Mouse (Mus musculus) limb, embryonic 11.5 days (tissue): ENCODE measurements around the gene Psmd14. TPM values are rescaled to one million over a fixed set of nuclear protein-coding genes. Genes with fewer than 3 reads are reported as not detected.

Experiments
- ATAC-seq: fragments of 200-750 bp; cut with Nextera tagmentation; 2 replicates; pipeline ENCODE4 v1.8.0; 2017; ENCODE audit warnings: low read depth; ENCODE audit not compliant: insufficient number of reproducible peaks, low FRiP score, low TSS enrichment
- DNase-seq: peaks from one replicate; pipeline ENCODE4 v3.0.0-alpha.2; 2015; ENCODE audit warnings: low spot score
- H3K27ac ChIP-seq: fragments of 300-500 bp; sonication (generic); replicated peaks from 2 replicates; pipeline ENCODE4 v1.5.1; 2014; ENCODE audit warnings: low read depth, mild to moderate bottlenecking, low read length
- H3K27me3 ChIP-seq: fragments of 300-500 bp; sonication (generic); 2 replicates; pipeline ENCODE4 v1.6.1; 2014; ENCODE audit warnings: mild to moderate bottlenecking, low read length, mixed read lengths; ENCODE audit not compliant: control insufficient read depth, insufficient read depth
- H3K36me3 ChIP-seq: fragments of 300-500 bp; sonication (generic); 2 replicates; pipeline ENCODE4 v1.6.1; 2014; ENCODE audit warnings: mild to moderate bottlenecking, low read length, moderate library complexity, mixed read lengths; ENCODE audit not compliant: control insufficient read depth, insufficient read depth
- H3K4me1 ChIP-seq: fragments of 300-500 bp; sonication (generic); 2 replicates; pipeline ENCODE4 v1.6.1; 2014; ENCODE audit warnings: low read length, mixed read lengths; ENCODE audit not compliant: control insufficient read depth, insufficient read depth
- H3K4me2 ChIP-seq: fragments of 300-500 bp; sonication (generic); 2 replicates; pipeline ENCODE4 v1.6.1; 2014; ENCODE audit warnings: low read depth, mild to moderate bottlenecking, moderate library complexity; ENCODE audit not compliant: severe bottlenecking
- H3K4me3 ChIP-seq: fragments of 300-500 bp; sonication (generic); 2 replicates; pipeline ENCODE4 v1.5.1; 2014; ENCODE audit warnings: low read depth, low read length
- H3K9ac ChIP-seq: fragments of 300-500 bp; sonication (generic); 2 replicates; pipeline ENCODE4 v1.6.1; 2014; ENCODE audit warnings: mild to moderate bottlenecking, low read length
- H3K9me3 ChIP-seq: fragments of 300-500 bp; sonication (generic); 2 replicates; pipeline ENCODE4 v1.6.1; 2016; ENCODE audit warnings: low read length; ENCODE audit not compliant: control insufficient read depth
- WGBS: fragments of 180-500 bp; shearing (Covaris S2); extraction: QIAGEN DNeasy Blood & Tissue Kit; methylation state at CpG from one replicate; pipeline ENCODE4 v1.1.7; 2014; 5-methylcytosine and 5-hydroxymethylcytosine counted together
- polyA plus RNA-seq: library from polyadenylated mRNA; unstranded; fragments of >200 nt; fragmentation: Nextera tagmentation; extraction: Ambion mirVana; gene quantifications from 2 replicates; pipeline ENCODE4 v1.2.1, GENCODE M21; 2014

Gene Psmd14
- polyA plus RNA-seq, 1 experiment from 2014 or later = 232 TPM

DNA sequence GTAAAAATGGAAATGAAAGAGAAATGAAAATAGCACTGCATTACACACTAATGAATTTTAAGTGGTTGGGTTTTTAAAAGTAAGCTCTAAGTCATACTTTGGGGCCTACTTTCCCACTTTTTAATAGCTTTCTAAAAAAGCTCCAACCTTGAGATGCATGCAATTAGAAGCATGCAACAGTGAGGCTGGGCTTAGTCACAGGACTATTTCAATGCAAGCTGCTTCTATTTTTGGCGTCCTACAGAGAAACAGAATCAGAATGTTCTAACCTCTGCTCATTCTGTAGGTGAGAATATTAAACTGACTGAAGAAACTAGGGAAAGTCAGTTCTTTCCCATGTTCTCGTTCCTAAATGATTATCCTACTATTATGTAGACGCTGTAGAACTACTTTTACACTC lies 22.4 kb upstream of the Psmd14 start:
- ATAC-seq (no peak), DNase-seq (no peak)
- no peaks in the 10 kb centered on the region for H3K4me1 ChIP-seq
- H3K9me3 ChIP-seq = no peaks in the 10 kb centered on the region
- no peak overlapping the region for H3K27ac ChIP-seq
- H3K4me2 ChIP-seq = no peak overlapping the region
- H3K27me3 ChIP-seq = no peaks in the 10 kb centered on the region
- no peaks in the 10 kb centered on the region for H3K36me3 ChIP-seq
- no peak overlapping the region for H3K9ac ChIP-seq
- WGBS = 84% methylated on average over 3 of the region's 3 CpGs
- no peak overlapping the region for H3K4me3 ChIP-seq

- no peak for DNase-seq
- WGBS = 90% methylated on average over 3 of the region's 3 CpGs
- no peak for ATAC-seq
- H3K36me3 ChIP-seq = no peaks in the 10 kb centered on the region
- no peak overlapping the region for H3K4me3 ChIP-seq
- no peak overlapping the region for H3K27ac ChIP-seq
- no peak overlapping the region for H3K4me2 ChIP-seq
- H3K27me3 ChIP-seq = no peaks in the 10 kb centered on the region
- H3K9me3 ChIP-seq = no peaks in the 10 kb centered on the region
- peaks cover 4% of the 10 kb centered on the region; the same call in 1 of the 2 replicates for H3K4me1 ChIP-seq
- H3K9ac ChIP-seq = no peak overlapping the region
Measured at GRCm38 (mm10) chr2:61709570-61709969, 1.9 kb upstream of the Psmd14 start.

- Histone ChIP-seq H3K4me2 (peak overlapping the region; percentile 66), H3K27ac (no peak overlapping the region), H3K4me3 (peak overlapping the region; percentile 80), H3K4me1 (peaks cover 4% of the 10 kb centered on the region; the same call in 1 of the 2 replicates), H3K9ac (no peak overlapping the region), H3K27me3 (no peaks in the 10 kb centered on the region), H3K36me3 (no peaks in the 10 kb centered on the region), H3K9me3 (no peaks in the 10 kb centered on the region)
- DNase-seq (no peak), ATAC-seq (no peak)
- 56% methylated on average over 3 of the region's 3 CpGs for WGBS
Measured at GRCm38 (mm10) chr2:61712526-61712925, 1.0 kb downstream of the Psmd14 start.

- Histone ChIP-seq H3K9me3 (no peaks in the 10 kb centered on the region), H3K4me1 (no peaks in the 10 kb centered on the region), H3K27ac (no peak overlapping the region), H3K4me2 (no peak overlapping the region), H3K9ac (no peak overlapping the region), H3K4me3 (no peak overlapping the region), H3K27me3 (no peaks in the 10 kb centered on the region), H3K36me3 (no peaks in the 10 kb centered on the region)
- DNase-seq (no peak), ATAC-seq (no peak)
- whole genome bisulfite sequencing = 71% methylated on average over 4 of the region's 4 CpGs
Measured at GRCm38 (mm10) chr2:61722401-61722982, 11.0 kb downstream of the Psmd14 start.

DNA sequence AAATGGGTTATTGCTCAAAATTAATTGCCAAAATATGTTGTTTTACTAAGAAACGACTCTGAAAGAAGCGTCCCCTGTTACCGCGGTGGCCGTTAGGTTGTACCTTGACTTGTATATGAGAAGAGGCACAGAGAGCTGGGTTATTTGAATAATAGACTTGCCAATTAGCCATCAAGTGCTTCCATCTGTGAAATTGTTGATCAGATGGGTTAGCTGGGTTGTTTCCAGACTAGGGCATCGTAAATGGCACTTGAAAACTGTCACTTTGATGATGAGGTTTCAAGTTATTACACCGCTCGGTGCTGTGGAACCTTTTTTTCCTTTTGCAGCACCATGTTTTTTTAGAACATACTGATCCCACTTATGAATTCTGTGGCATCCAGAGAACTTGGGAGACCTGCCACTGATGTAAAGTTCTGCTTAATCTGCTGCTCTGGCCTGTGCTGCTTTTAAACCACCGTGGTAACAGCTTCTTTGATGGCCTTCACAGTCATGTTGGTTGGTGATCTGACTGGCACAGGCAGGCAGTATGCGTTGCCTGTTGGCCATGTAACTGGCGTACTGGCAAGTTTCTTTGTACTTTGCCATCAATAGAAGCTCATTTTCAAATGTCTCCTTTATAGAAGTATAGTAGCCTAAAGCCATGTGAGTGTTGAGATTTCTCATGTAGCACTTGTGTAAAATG lies 21.4 kb downstream of the Psmd14 start:
- 80% methylated on average over 11 of the region's 11 CpGs for WGBS
- Histone ChIP-seq H3K36me3 (no peaks in the 10 kb centered on the region), H3K4me3 (no peak overlapping the region), H3K4me1 (no peaks in the 10 kb centered on the region), H3K9ac (no peak overlapping the region), H3K27ac (no peak overlapping the region), H3K27me3 (no peaks in the 10 kb centered on the region), H3K9me3 (no peaks in the 10 kb centered on the region), H3K4me2 (no peak overlapping the region)
- DNase-seq (no peak), ATAC-seq (no peak)

DNA sequence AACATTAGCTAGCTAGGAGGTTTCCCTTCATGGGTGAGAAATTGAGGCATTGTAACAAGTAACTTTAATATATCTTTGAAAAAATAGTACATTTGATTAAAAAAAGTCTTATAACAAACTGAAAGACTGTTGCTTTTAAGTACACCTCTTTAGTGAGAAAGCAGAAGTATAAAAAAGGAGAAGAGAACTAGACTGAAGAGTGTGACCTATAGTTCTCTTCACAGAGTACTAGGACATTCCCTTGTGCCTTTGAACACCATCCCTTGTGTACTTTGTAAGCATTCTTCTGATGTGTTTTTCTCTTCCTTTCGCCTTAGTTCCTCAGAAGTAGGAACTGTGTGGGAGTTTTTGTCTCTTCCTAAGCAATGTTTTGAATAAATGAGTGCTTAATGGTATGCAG lies 22.7 kb downstream of the Psmd14 start:
- DNase-seq = no peak
- no peak overlapping the region for H3K9ac ChIP-seq
- no peak overlapping the region for H3K4me2 ChIP-seq
- no peaks in the 10 kb centered on the region for H3K27me3 ChIP-seq
- H3K4me1 ChIP-seq = no peaks in the 10 kb centered on the region
- no peak overlapping the region for H3K27ac ChIP-seq
- H3K36me3 ChIP-seq = no peaks in the 10 kb centered on the region
- no peaks in the 10 kb centered on the region for H3K9me3 ChIP-seq
- WGBS = 96% methylated on average over 1 of the region's 1 CpGs
- ATAC-seq = no peak
- no peak overlapping the region for H3K4me3 ChIP-seq

DNA sequence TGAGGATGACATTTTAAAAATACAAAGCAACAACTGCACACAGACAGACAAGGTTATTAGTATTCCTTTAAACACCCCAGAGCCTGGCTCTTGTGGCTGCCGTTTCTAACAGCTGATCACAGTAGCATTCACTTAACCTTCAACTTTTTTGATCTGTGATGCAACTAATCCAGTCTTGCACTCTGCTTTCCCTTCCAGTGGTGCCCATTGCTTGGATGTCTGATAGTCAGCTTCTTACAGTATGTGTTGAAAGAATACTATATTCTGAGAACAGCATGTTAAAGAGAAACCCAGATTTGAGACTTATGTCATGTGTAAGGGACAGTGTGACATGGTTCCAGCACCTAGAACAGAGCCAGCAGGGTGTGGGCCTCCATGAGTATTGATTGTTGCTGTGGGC lies 34.6 kb downstream of the Psmd14 start:
- no peak for DNase-seq
- Histone ChIP-seq H3K4me1 (no peaks in the 10 kb centered on the region), H3K36me3 (no peaks in the 10 kb centered on the region), H3K27me3 (no peaks in the 10 kb centered on the region), H3K4me3 (no peak overlapping the region), H3K9ac (no peak overlapping the region), H3K4me2 (no peak overlapping the region), H3K9me3 (no peaks in the 10 kb centered on the region), H3K27ac (no peak overlapping the region)
- WGBS = 74% methylated on average over 1 of the region's 1 CpGs
- ATAC-seq = no peak

GRCm38 (mm10) chr2:61746580-61746979 lies 35.1 kb downstream of the Psmd14 start:
- ATAC-seq = no peak
- Histone ChIP-seq H3K4me3 (no peak overlapping the region), H3K9ac (no peak overlapping the region), H3K4me2 (no peak overlapping the region), H3K27ac (no peak overlapping the region), H3K27me3 (no peaks in the 10 kb centered on the region), H3K4me1 (no peaks in the 10 kb centered on the region), H3K9me3 (no peaks in the 10 kb centered on the region), H3K36me3 (no peaks in the 10 kb centered on the region)
- 74% methylated on average over 2 of the region's 2 CpGs for WGBS
- DNase-seq = no peak

DNA sequence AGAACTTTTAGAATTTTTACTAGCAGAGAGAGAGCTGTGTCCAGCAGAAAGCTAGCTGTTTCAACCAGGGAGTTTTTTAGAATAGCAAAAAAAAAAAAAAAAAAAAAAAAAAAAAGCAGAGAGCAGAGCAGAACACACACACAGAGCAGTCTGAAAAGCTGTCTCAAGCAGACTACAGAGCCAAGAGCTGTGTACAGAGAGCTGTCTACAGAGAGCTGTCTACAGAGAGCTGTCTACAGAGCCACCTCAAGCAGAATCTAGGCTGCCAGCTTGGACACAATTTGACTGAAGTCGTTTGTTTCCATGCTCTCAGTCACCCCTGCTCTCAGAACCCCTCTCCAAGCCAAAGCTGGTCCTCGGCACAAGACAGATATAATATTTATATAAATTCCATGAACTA lies 35.9 kb downstream of the Psmd14 start:
- Histone ChIP-seq H3K27ac (no peak overlapping the region), H3K36me3 (no peaks in the 10 kb centered on the region)
- 85% methylated on average over 2 of the region's 2 CpGs for WGBS

More for the DNA sequence above, 35.9 kb downstream of the Psmd14 start:
- Histone ChIP-seq H3K27me3 (no peaks in the 10 kb centered on the region), H3K9me3 (no peaks in the 10 kb centered on the region), H3K4me3 (no peak overlapping the region), H3K4me1 (no peaks in the 10 kb centered on the region), H3K9ac (no peak overlapping the region), H3K4me2 (no peak overlapping the region)
- DNase-seq = no peak
- no peak for ATAC-seq
